Mouse (Mus musculus): ENCODE results near the gene Senp1.

- TF ChIP-seq MYOG (IDR thresholded peaks at IDR 0.05; ENCODE audit: control insufficient read depth in 1 of 3, insufficient read depth in 1 of 3, insufficient read length in 2 of 3, low read depth in 2 of 3) (no peak), POLR2AphosphoS2 (IDR thresholded peaks at IDR 0.05; ENCODE audit: insufficient read length, low read depth) (no peak), USF1 (IDR thresholded peaks at IDR 0.05; ENCODE audit: low read depth) (no peak), POLR2A (IDR thresholded peaks at IDR 0.05; ENCODE audit: insufficient read length, low read depth) (no peak), MYOD1 (IDR thresholded peaks at IDR 0.05; ENCODE audit: control insufficient read depth in 1 of 3, insufficient read length in 2 of 3, low read depth in 2 of 3) (no peak), MAX (IDR thresholded peaks at IDR 0.05; ENCODE audit: low read depth) (no peak), REST (IDR thresholded peaks at IDR 0.05; ENCODE audit: insufficient read depth, insufficient read length) (no peak), SRF (IDR thresholded peaks at IDR 0.05; ENCODE audit: control insufficient read depth, insufficient read length, low read depth) (no peak)
Observed at GRCm38 (mm10) chr15:98055246-98055645, 38.3 kb downstream of the Senp1 start.

All from myocyte (in vitro differentiated cells).